Mouse (Mus musculus) adrenal gland, adult 2 months (tissue): ENCODE data around the gene Lipn. TPM values are rescaled to one million over a fixed set of nuclear protein-coding genes. Genes with fewer than 3 reads are reported as not detected.

Experiments
- microRNA-seq, 2 experiments: library from miRNA; unstranded; fragments of <30 nt; microRNA quantifications; one replicate each; pipeline ENCODE4 v1.2.0; 2021
- polyA plus RNA-seq: library from polyadenylated mRNA; depleted of rRNA; stranded (reverse); fragments of >200 nt; gene quantifications from 2 replicates; pipeline ENCODE4 v1.2.3, GENCODE M21; 2012; rRNA removed
- total RNA-seq, 2 experiments: library from RNA; stranded (reverse); gene quantifications; 2 replicates each; pipeline ENCODE4 v1.2.3; 2021

Lipn gene
- total and polyA plus RNA-seq, 3 experiments: 0.69 TPM; not detected in 2

Small RNA genes within 50 kb of the gene (microRNA-seq; reads per million reads assigned to microRNA genes)
- gene Gm23334: 0 reads per million in 2 experiments

Other genes with a start within 250 kb of the Lipn start
- not detected for gene Lipf, start 106.2 kb upstream of the Lipn start, total RNA-seq
- gene Lipf, start 106.2 kb upstream of the Lipn start, polyA plus RNA-seq: not detected in 2 replicates
- gene Lipk, start 59.1 kb upstream of the Lipn start, total RNA-seq: under 1 TPM; 0.17 to 0.35 TPM
- gene Lipk, start 59.1 kb upstream of the Lipn start, polyA plus RNA-seq: 0.04 TPM in 1 of 2 replicates, not detected in the other
- not detected for gene Lipm, start 33.6 kb downstream of the Lipn start, total RNA-seq
- gene Lipm, start 33.6 kb downstream of the Lipn start, polyA plus RNA-seq: not detected in 2 replicates
- gene Ankrd22, start 98.7 kb downstream of the Lipn start, total RNA-seq: not detected
- not detected in 2 replicates for gene Ankrd22, start 98.7 kb downstream of the Lipn start, polyA plus RNA-seq
- 1 to 10 TPM; 3.7 to 5.9 TPM for gene Stambpl1, start 124.9 kb downstream of the Lipn start, total RNA-seq
- 2.6 and 3.8 TPM in 2 replicates for gene Stambpl1, start 124.9 kb downstream of the Lipn start, polyA plus RNA-seq
- gene Acta2, start 188.2 kb downstream of the Lipn start, total RNA-seq: 10 to 100 TPM; 41.2 to 96.7 TPM
- 22.7 and 23.2 TPM in 2 replicates for gene Acta2, start 188.2 kb downstream of the Lipn start, polyA plus RNA-seq
- 1 to 10 TPM; 8.6 TPM for gene Fas, start 223.3 kb downstream of the Lipn start, total RNA-seq
- gene Fas, start 223.3 kb downstream of the Lipn start, polyA plus RNA-seq: 0.19 and 0.42 TPM in 2 replicates